Mouse (Mus musculus) liver, embryonic 11.5 days (tissue): Measurements from ENCODE around the gene Paqr4. TPM values are rescaled to one million over a fixed set of nuclear protein-coding genes. Genes with fewer than 3 reads are reported as not detected.
A peak's percentile ranks its signal among the peaks of the same experiment; 100 is the strongest.

Experiments
- ATAC-seq: fragments of 200-750 bp; cut with Nextera tagmentation; replicated peaks from 2 replicates; pipeline ENCODE4 v1.8.0; 2017; ENCODE audit warnings: moderate number of reproducible peaks, mild to moderate bottlenecking, moderate TSS enrichment, moderate library complexity; ENCODE audit not compliant: low FRiP score
- DNase-seq: peaks from one replicate; pipeline ENCODE4 v3.0.0-alpha.2; 2017; ENCODE audit warnings: low spot score
- H3K27ac ChIP-seq: fragments of 300-500 bp; sonication (generic); 2 replicates; pipeline ENCODE4 v1.5.1; 2014; ENCODE audit warnings: mild to moderate bottlenecking, low read depth, low read length, control low read depth
- H3K27me3 ChIP-seq: fragments of 300-500 bp; sonication (generic); replicated peaks from 2 replicates; pipeline ENCODE4 v1.6.1; 2014; ENCODE audit warnings: low read length, mixed read lengths; ENCODE audit not compliant: control insufficient read depth, insufficient read depth
- H3K36me3 ChIP-seq: fragments of 300-500 bp; sonication (generic); 2 replicates; pipeline ENCODE4 v1.6.1; 2014; ENCODE audit warnings: mild to moderate bottlenecking, low read length, moderate library complexity, mixed read lengths; ENCODE audit not compliant: control insufficient read depth, insufficient read depth
- H3K4me1 ChIP-seq: fragments of 300-500 bp; sonication (generic); replicated peaks from 2 replicates; pipeline ENCODE4 v1.6.1; 2014; ENCODE audit warnings: low read length, mixed read lengths; ENCODE audit not compliant: control insufficient read depth, insufficient read depth
- H3K4me2 ChIP-seq: fragments of 300-500 bp; sonication (generic); 2 replicates; pipeline ENCODE4 v1.6.1; 2014; ENCODE audit warnings: mild to moderate bottlenecking, control low read depth, moderate library complexity
- H3K4me3 ChIP-seq: fragments of 300-500 bp; sonication (generic); 2 replicates; pipeline ENCODE4 v1.5.1; 2014; ENCODE audit warnings: low read depth, low read length, control low read depth
- H3K9ac ChIP-seq: fragments of 300-500 bp; sonication (generic); 2 replicates; pipeline ENCODE4 v1.6.1; 2014; ENCODE audit warnings: low read depth, low read length, control low read depth
- H3K9me3 ChIP-seq: fragments of 300-500 bp; sonication (generic); 2 replicates; pipeline ENCODE4 v1.6.1; 2016; ENCODE audit warnings: low read length, inconsistent platforms, mixed read lengths; ENCODE audit not compliant: control insufficient read depth
- WGBS: fragments of 180-500 bp; shearing (Covaris S2); extraction: QIAGEN DNeasy Blood & Tissue Kit; methylation state at CpG from one replicate; pipeline ENCODE4 v1.1.7; 2014; 5-methylcytosine and 5-hydroxymethylcytosine counted together
- polyA plus RNA-seq: library from polyadenylated mRNA; unstranded; fragments of >200 nt; fragmentation: Nextera tagmentation; extraction: Ambion mirVana; gene quantifications from 2 replicates; pipeline ENCODE4 v1.2.1, GENCODE M21; 2014

Gene Paqr4
- polyA plus RNA-seq, 1 experiment from 2014 or later, result 11.4 TPM

GRCm38 (mm10) chr17:23761155-23761554 is 20.5 kb upstream of the Paqr4 start:
- Histone ChIP-seq H3K27ac (no peak overlapping the region), H3K4me2 (no peak overlapping the region), H3K27me3 (no peaks in the 10 kb centered on the region), H3K4me1 (no peaks in the 10 kb centered on the region), H3K9ac (no peak overlapping the region), H3K4me3 (no peak overlapping the region), H3K9me3 (no peaks in the 10 kb centered on the region), H3K36me3 (peaks cover 19% of the 10 kb centered on the region; the same call in 1 of the 2 replicates)
- no peak for DNase-seq
- no peak for ATAC-seq
- WGBS, result 93% methylated on average over 3 of the region's 3 CpGs

- Histone ChIP-seq H3K27ac (no peak overlapping the region), H3K36me3 (peaks cover 21% of the 10 kb centered on the region; the same call in 1 of the 2 replicates)
Measured at GRCm38 (mm10) chr17:23760231-23760630, 19.6 kb upstream of the Paqr4 start.

GRCm38 (mm10) chr17:23758801-23759200 is 18.1 kb upstream of the Paqr4 start:
- H3K27me3 ChIP-seq, result no peaks in the 10 kb centered on the region
- WGBS, result 88% methylated on average over 8 of the region's 8 CpGs
- H3K9ac ChIP-seq, result no peak overlapping the region
- H3K4me3 ChIP-seq, result no peak overlapping the region
- peaks cover 21% of the 10 kb centered on the region; the same call in 1 of the 2 replicates for H3K36me3 ChIP-seq
- no peak overlapping the region for H3K4me2 ChIP-seq
- no peaks in the 10 kb centered on the region for H3K9me3 ChIP-seq
- no peak overlapping the region for H3K27ac ChIP-seq
- no peaks in the 10 kb centered on the region for H3K4me1 ChIP-seq
- ATAC-seq, result no peak
- DNase-seq, result no peak

More at GRCm38 (mm10) chr17:23760231-23760630, 19.6 kb upstream of the Paqr4 start:
- Histone ChIP-seq H3K4me3 (no peak overlapping the region), H3K27me3 (no peaks in the 10 kb centered on the region), H3K4me1 (no peaks in the 10 kb centered on the region), H3K4me2 (no peak overlapping the region), H3K9ac (no peak overlapping the region), H3K9me3 (no peaks in the 10 kb centered on the region)
- 90% methylated on average over 9 of the region's 9 CpGs for WGBS
- no peak for DNase-seq
- ATAC-seq, result no peak

DNA sequence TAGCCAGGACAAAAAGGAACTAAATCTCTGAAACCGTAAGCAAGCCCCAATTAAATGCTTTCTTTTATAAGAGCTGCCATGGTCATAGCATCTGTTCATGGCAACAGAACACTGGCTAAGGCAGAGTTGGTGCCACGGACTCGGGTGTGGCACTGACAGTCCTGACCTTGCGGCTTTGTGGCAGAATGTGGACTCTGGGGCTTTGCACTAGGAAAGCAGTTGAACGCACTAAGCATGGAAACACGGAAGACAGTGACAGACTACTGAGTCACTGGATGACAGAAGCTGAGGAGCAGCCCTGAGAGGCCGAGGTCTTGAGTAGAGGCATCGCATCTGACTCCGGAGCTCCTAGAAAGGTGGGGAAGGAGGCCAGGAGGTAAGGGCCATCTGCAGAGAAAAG is 16.9 kb upstream of the Paqr4 start:
- H3K27me3 ChIP-seq, result no peaks in the 10 kb centered on the region
- H3K36me3 ChIP-seq, result peaks cover 28% of the 10 kb centered on the region
- 89% methylated on average over 9 of the region's 9 CpGs for WGBS
- ATAC-seq (no peak), DNase-seq (no peak)
- no peaks in the 10 kb centered on the region for H3K4me1 ChIP-seq
- H3K27ac ChIP-seq, result no peak overlapping the region
- no peak overlapping the region for H3K4me2 ChIP-seq
- no peak overlapping the region for H3K4me3 ChIP-seq
- no peak overlapping the region for H3K9ac ChIP-seq
- H3K9me3 ChIP-seq, result no peaks in the 10 kb centered on the region

GRCm38 (mm10) chr17:23755689-23756088 is 15.0 kb upstream of the Paqr4 start:
- Histone ChIP-seq H3K4me1 (no peaks in the 10 kb centered on the region), H3K36me3 (peaks cover 32% of the 10 kb centered on the region), H3K4me2 (no peak overlapping the region), H3K27me3 (no peaks in the 10 kb centered on the region), H3K27ac (no peak overlapping the region), H3K4me3 (no peak overlapping the region), H3K9ac (no peak overlapping the region), H3K9me3 (no peaks in the 10 kb centered on the region)
- ATAC-seq (no peak), DNase-seq (no peak)
- WGBS, result 79% methylated on average over 13 of the region's 13 CpGs

DNA sequence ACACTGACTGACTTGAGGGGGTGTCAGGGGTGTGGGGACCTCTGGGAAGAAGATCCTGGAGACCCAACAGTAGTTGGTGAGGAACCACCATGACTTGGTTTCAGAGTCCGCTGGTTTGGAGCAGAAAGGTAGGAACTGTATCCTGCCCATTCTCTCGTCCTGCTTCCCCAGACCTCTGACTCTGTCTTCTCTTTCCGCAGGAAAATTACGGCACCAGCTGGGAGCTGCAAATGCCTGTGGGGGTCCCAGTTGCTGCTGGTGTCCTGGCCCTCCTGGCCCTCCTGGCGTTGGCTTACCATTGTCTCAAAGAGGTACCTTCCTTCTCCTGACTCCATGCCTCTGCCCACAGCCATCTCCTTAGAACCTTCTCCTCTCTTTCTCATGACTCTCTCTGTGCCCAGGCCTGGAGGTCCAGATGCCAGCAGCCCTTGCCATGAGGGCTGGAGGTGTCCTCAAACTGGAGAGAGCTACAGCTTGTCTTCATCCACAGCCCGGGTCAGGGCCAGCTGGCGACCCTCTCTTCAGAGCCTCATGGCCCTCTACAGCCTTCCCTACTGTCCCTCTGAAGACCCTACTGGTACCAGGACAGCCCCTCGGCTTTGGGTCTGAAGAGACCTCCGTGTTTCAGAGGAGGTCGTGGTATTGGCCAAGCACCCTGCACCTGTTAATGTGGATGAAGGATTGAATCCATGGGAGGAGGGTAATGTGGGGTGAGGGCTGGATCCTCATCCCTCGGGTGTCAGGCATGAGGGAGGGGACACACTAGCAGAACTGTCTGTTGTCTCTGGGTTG is 8.9 kb upstream of the Paqr4 start:
- Histone ChIP-seq H3K9ac (no peak overlapping the region), H3K27me3 (peaks cover 32% of the 10 kb centered on the region), H3K36me3 (peaks cover 11% of the 10 kb centered on the region), H3K9me3 (no peaks in the 10 kb centered on the region), H3K27ac (no peak overlapping the region), H3K4me2 (peak overlapping the region; percentile 42), H3K4me3 (peak overlapping the region; percentile 25; the same call in 1 of the 2 replicates), H3K4me1 (peaks cover 15% of the 10 kb centered on the region)
- DNase-seq (no peak), ATAC-seq (no peak)
- 79% methylated on average over 11 of the region's 11 CpGs for WGBS

- WGBS, result 31% methylated on average over 10 of the region's 10 CpGs
- Histone ChIP-seq H3K4me1 (peaks cover 15% of the 10 kb centered on the region), H3K9me3 (no peaks in the 10 kb centered on the region), H3K4me3 (peak overlapping the region; percentile 25; the same call in 1 of the 2 replicates), H3K27me3 (peaks cover 40% of the 10 kb centered on the region), H3K4me2 (peak overlapping the region; percentile 42), H3K9ac (0 out of 2 replicates have a peak overlapping the region, but pooled peaks have one; percentile 12), H3K36me3 (peaks cover 11% of the 10 kb centered on the region), H3K27ac (no peak overlapping the region)
- DNase-seq (peak; percentile 62), ATAC-seq (no peak; the same call in 1 of the 2 replicates)
Measured at GRCm38 (mm10) chr17:23748631-23749391, 8.1 kb upstream of the Paqr4 start.

GRCm38 (mm10) chr17:23748026-23748425 is 7.4 kb upstream of the Paqr4 start:
- H3K27me3 ChIP-seq, result peaks cover 48% of the 10 kb centered on the region
- H3K4me2 ChIP-seq, result no peak overlapping the region
- H3K4me1 ChIP-seq, result peaks cover 15% of the 10 kb centered on the region
- H3K36me3 ChIP-seq, result peaks cover 7% of the 10 kb centered on the region
- DNase-seq, result no peak
- H3K9ac ChIP-seq, result no peak overlapping the region
- no peak overlapping the region for H3K27ac ChIP-seq
- no peak for ATAC-seq
- no peak overlapping the region for H3K4me3 ChIP-seq
- H3K9me3 ChIP-seq, result no peaks in the 10 kb centered on the region
- 23% methylated on average over 6 of the region's 6 CpGs for WGBS
